Mouse (Mus musculus) midbrain, embryonic 15.5 days (tissue): ENCODE results near the gene Rrp1. TPM values are rescaled to one million over a fixed set of nuclear protein-coding genes. Genes with fewer than 3 reads are reported as not detected.

Source experiments
- ATAC-seq: fragments of 200-750 bp; cut with Nextera tagmentation; replicated peaks from 2 replicates; pipeline ENCODE4 v1.8.0; 2017; ENCODE audit warnings: moderate TSS enrichment
- H3K27ac ChIP-seq: fragments of 300-500 bp; sonication (generic); 2 replicates; pipeline ENCODE4 v1.5.1; 2015; ENCODE audit warnings: mild to moderate bottlenecking, inconsistent platforms
- H3K27me3 ChIP-seq: fragments of 300-500 bp; sonication (generic); replicated peaks from 2 replicates; pipeline ENCODE4 v1.6.1; 2015; ENCODE audit warnings: inconsistent platforms
- H3K36me3 ChIP-seq: fragments of 300-500 bp; sonication (generic); replicated peaks from 2 replicates; pipeline ENCODE4 v1.6.1; 2015; ENCODE audit warnings: inconsistent platforms
- H3K4me1 ChIP-seq: fragments of 300-500 bp; sonication (generic); 2 replicates; pipeline ENCODE4 v1.6.1; 2015; ENCODE audit warnings: inconsistent platforms
- H3K4me2 ChIP-seq: fragments of 300-500 bp; sonication (generic); 2 replicates; pipeline ENCODE4 v1.6.1; 2015; ENCODE audit warnings: inconsistent platforms, mild to moderate bottlenecking, moderate library complexity
- H3K4me3 ChIP-seq: fragments of 300-500 bp; sonication (generic); 2 replicates; pipeline ENCODE4 v1.5.1; 2015; ENCODE audit warnings: mild to moderate bottlenecking, inconsistent platforms
- H3K9ac ChIP-seq: fragments of 300-500 bp; sonication (generic); 2 replicates; pipeline ENCODE4 v1.6.1; 2015; ENCODE audit warnings: mild to moderate bottlenecking, inconsistent platforms
- H3K9me3 ChIP-seq: fragments of 300-500 bp; sonication (generic); 2 replicates; pipeline ENCODE4 v1.6.1; 2016; ENCODE audit warnings: inconsistent platforms
- WGBS: fragments of 180-500 bp; shearing (Covaris S2); methylation state at CpG from one replicate; pipeline ENCODE4 v1.1.7; 2015; ENCODE audit warnings: mixed read lengths; 5-methylcytosine and 5-hydroxymethylcytosine counted together
- polyA plus RNA-seq: library from polyadenylated mRNA; unstranded; fragments of >200 nt; fragmentation: Nextera tagmentation; extraction: Ambion mirVana; gene quantifications from 2 replicates; pipeline ENCODE4 v1.2.1, GENCODE M21; 2015

The Rrp1 gene
- 419 and 432 TPM in 2 replicates for polyA plus RNA-seq

DNA sequence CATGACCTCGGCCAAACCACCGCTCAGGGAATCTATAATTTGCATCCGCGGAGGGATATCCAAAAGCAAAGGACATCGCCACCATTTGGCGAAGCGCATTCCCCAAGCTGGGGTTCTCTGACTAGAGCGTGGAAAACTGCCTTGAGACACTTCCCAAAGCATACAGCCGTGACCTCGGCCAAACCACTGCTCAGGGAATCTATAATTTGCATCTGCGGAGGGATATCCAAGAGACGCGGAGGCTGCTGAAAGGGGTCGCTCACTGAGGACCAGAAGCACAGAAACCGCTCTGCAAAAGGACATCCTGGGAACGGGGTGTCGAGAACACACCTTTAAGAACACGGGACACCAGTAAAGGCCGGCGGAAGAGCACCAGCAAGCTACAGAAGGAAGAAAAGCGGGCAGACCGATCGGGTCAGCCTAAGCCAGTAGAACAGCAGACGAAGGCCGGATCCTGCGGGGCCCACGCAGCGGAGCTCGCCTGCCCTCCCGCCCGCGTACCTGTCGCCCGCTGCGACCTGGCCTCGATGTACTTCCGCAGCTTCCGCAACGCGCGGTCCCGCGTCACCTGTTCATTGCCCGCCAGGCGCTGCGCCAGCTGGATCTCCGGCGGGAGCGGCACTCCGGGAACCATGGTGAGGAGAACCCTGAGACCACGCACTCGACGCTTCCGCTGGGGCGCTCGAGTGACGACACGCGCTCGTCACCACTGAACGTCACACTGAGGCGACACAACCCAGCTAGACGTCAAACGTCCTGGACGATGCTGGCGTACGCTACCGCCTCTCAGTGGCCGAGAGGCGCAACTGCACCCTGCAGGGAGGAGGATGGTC lies at the start of gene Rrp1:
Gene Rrp1, minus strand, starts transcription at position 725 of the 833 bp plus-strand sequence.
- H3K36me3 ChIP-seq: peaks cover 18% of the 10 kb centered on the region
- H3K27ac ChIP-seq: peak within 1 kb of the TSS; percentile 88
- ATAC-seq: peak; percentile 97
- H3K27me3 ChIP-seq: no peaks in the 10 kb centered on the region
- H3K4me2 ChIP-seq: peak within 1 kb of the TSS; percentile 85
- WGBS: under 1% methylated on average over 70 of the region's 70 CpGs
- H3K4me3 ChIP-seq: peak within 1 kb of the TSS; percentile 76
- peaks cover 16% of the 10 kb centered on the region for H3K4me1 ChIP-seq
- H3K9me3 ChIP-seq: no peaks in the 10 kb centered on the region
- peak within 1 kb of the TSS; percentile 66 for H3K9ac ChIP-seq

DNA sequence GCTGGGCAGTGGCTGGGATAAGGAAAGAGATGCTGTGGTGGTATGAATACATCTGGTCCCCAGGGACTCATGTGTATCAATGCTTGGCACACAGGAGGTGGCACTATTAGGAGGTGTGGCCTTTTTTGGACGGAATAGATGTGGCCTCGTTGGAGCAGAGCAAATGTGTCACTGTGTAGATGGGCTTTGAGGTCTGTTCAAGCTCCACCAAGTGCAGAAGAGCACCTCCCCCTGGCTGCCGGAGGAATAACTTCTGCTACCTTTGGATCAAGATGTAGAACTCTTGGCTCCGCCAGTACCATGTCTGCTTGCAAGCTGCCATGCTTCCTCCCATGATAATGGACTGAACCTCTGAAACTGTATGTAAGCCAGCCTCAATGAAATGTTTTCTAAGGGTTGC lies 48.9 kb upstream of the Rrp1 start:
- WGBS: 81% methylated on average over 4 of the region's 4 CpGs
- Histone ChIP-seq H3K4me3 (no peak overlapping the region), H3K9me3 (no peaks in the 10 kb centered on the region), H3K4me2 (no peak overlapping the region), H3K27me3 (no peaks in the 10 kb centered on the region), H3K9ac (no peak overlapping the region), H3K4me1 (peaks cover 37% of the 10 kb centered on the region), H3K27ac (no peak overlapping the region), H3K36me3 (no peaks in the 10 kb centered on the region)
- no peak for ATAC-seq

DNA sequence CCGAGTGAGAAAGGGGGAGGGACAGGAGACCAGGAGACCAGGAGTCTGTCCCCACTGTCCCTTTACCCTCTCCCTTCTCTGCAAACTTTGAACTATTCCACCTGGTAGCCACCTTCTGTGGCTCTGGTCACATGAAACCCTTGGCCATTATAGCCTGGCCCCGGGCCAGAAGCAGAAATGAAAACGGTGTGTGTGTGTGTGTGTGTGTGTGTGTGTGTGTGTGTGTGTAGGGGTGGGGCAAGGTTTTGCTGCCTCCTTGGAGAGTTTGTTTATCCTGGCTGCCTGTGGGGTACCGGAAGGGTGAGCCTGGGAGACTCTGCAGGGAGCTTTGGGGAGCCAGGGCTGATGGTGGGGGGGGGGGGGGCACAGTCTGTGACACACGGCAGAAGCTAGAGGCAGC lies 47.6 kb upstream of the Rrp1 start:
- no peaks in the 10 kb centered on the region for H3K36me3 ChIP-seq
- H3K4me1 ChIP-seq: peaks cover 42% of the 10 kb centered on the region
- H3K4me3 ChIP-seq: no peak overlapping the region
- ATAC-seq: no peak
- no peak overlapping the region for H3K4me2 ChIP-seq
- no peak overlapping the region for H3K27ac ChIP-seq
- no peak overlapping the region for H3K9ac ChIP-seq
- no peaks in the 10 kb centered on the region for H3K27me3 ChIP-seq
- no peaks in the 10 kb centered on the region for H3K9me3 ChIP-seq
- WGBS: 31% methylated on average over 5 of the region's 5 CpGs

DNA sequence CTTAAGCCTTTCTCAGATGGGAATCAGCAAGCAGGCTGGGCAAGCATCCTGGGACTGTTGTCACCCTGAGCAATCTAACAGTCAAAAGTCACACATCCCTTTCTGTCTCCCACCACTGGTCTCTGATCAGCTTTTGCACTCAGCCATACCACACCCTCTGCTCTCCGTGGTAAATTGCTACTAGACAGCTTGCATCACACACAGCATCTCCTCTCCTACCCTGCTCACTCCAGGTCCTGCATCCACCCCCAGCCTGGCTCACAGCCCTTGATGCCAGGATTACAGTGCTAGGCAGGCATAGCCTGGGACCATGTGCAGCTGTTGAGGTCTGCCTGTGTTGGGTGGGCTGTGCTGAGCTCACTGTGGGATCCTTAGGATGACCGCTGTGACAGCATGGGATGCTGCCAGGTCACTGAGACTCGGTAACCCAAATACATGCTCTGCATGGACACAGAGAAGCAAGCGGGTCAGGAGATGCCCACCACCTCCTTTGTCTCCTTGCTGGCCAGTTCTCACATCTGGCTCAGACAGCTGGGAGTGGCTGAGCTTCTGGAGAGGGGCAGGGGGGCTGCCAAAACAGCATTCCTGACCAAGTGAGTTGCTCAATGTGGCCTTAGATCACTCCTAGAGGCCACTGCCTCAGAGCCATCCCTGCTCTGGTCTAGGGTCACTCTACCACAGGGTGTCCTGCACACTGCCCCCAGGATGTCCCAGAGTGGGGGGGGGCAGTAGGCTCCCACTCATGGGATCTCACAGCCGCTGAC lies 45.7 kb upstream of the Rrp1 start:
- peak overlapping the region; percentile 48; the same call in 1 of the 2 replicates for H3K27ac ChIP-seq
- peaks cover 30% of the 10 kb centered on the region for H3K4me1 ChIP-seq
- H3K27me3 ChIP-seq: no peaks in the 10 kb centered on the region
- ATAC-seq: no peak; the same call in 1 of the 2 replicates
- no peak overlapping the region for H3K4me3 ChIP-seq
- H3K9me3 ChIP-seq: no peaks in the 10 kb centered on the region
- WGBS: 64% methylated on average over 5 of the region's 5 CpGs
- no peaks in the 10 kb centered on the region for H3K36me3 ChIP-seq
- H3K4me2 ChIP-seq: no peak overlapping the region
- no peak overlapping the region for H3K9ac ChIP-seq

DNA sequence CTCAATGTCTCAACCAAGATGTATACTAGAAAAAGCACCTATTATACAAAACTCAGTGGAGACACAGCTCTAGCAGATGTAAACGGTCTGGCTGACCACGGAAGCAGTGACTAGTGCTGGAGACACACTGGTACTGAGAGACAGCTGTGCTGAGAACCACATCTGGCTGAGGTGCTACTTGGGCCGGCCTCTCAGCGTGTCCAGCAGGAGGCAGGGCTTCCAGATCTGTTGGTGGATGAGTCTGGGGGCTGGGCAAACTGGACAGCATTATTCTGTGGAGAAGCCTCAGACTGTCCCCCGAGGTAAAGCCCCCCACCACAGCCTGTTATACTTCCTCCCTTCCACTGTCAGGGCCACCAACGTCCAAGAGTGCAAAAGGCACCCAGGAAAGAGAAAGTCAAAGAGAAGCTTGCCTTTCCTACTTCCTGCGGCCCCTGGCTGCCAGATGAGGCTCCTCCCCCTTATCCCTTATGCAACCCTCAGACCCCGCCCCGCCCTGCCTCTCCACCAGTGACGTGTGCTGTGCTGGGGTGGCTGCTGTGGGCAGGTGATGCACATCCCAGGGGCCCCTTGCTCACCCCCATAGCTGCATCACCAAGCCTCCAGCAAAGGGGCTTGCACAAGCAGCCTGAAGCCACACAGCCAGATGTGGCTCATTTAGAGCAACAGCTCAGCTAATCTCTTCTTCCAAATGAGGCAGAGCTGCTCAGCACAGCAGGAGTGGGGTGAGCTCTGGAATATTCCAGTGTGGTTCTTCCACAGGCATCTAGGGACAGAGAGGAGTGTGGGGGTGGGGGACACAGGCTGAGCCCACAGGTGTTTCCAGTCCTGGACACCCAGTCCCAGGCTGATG lies 44.9 kb upstream of the Rrp1 start:
- peak overlapping the region; percentile 75 for H3K27ac ChIP-seq
- H3K4me1 ChIP-seq: peaks cover 22% of the 10 kb centered on the region
- WGBS: 25% methylated on average over 10 of the region's 10 CpGs
- no peaks in the 10 kb centered on the region for H3K27me3 ChIP-seq
- H3K4me3 ChIP-seq: no peak overlapping the region
- no peaks in the 10 kb centered on the region for H3K9me3 ChIP-seq
- ATAC-seq: peak; percentile 41
- H3K36me3 ChIP-seq: no peaks in the 10 kb centered on the region
- no peak overlapping the region for H3K9ac ChIP-seq
- H3K4me2 ChIP-seq: no peak overlapping the region

DNA sequence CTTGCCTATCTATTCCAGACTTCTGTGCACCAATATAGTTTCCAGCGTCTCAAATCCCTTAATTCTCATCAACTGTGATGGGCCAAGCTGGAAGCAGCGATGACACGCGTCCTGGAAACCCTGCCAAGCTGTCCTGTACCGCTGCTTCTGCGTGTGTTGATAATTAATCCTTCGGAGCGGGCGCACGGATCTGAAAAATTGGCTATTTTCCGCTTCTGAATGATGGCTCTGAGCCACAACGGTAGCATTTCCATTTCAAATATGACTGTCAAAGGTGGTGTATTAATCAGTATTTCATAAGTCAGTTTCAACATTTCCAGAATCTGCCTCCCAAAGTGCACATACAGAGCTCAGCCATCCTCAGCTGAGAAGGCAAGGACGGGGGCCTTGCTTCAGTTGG lies 43.9 kb upstream of the Rrp1 start:
- no peak for ATAC-seq
- H3K27me3 ChIP-seq: no peaks in the 10 kb centered on the region
- H3K9me3 ChIP-seq: no peaks in the 10 kb centered on the region
- H3K4me1 ChIP-seq: peaks cover 22% of the 10 kb centered on the region
- H3K9ac ChIP-seq: no peak overlapping the region
- WGBS: 52% methylated on average over 13 of the region's 13 CpGs
- H3K27ac ChIP-seq: peak overlapping the region; percentile 75
- H3K4me2 ChIP-seq: no peak overlapping the region
- no peaks in the 10 kb centered on the region for H3K36me3 ChIP-seq
- no peak overlapping the region for H3K4me3 ChIP-seq

DNA sequence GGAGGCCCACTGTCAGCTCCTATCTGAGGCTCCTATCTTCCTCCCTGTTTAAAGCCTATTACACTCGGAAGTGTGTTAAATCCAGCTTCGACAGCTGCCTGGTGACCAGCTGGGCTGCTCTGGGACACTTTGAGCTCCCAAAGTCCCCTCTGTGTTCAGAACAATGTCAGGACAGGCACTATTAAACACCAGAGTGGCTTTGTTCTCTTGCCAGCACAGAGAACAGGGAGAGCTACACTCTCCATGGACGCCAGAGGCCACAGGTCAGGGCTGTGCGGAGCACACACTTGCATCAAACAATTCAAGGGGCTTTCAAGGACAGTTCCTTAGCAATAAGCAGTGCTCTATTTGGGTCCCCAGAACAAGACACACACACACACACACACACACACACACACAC lies 39.8 kb upstream of the Rrp1 start:
- no peaks in the 10 kb centered on the region for H3K9me3 ChIP-seq
- no peak overlapping the region for H3K4me3 ChIP-seq
- no peak for ATAC-seq
- no peak overlapping the region for H3K9ac ChIP-seq
- WGBS: 11% methylated on average over 4 of the region's 4 CpGs
- H3K27ac ChIP-seq: no peak overlapping the region
- peaks cover 12% of the 10 kb centered on the region for H3K4me1 ChIP-seq
- 0 out of 2 replicates have a peak, but pooled peaks cover 2% of the 10 kb centered on the region for H3K36me3 ChIP-seq
- no peaks in the 10 kb centered on the region for H3K27me3 ChIP-seq
- H3K4me2 ChIP-seq: no peak overlapping the region

DNA sequence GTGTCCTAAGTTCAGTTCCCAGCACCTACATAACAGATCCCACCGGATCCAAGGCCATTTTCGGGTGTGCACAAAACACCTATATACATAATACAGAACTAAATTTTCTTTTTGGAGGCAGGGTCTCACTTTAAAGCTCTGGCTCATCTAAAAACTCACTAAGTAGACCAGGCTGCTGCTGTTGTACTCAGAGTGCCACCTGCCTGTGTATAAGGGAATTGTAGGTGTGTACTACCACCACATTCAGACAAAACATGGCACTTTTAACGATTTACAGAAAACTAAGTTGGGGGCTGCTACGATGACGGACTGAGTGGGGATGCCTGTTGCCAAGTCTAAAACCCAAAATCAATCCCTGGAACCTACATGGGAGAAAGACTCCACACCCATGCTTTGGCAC lies 37.9 kb upstream of the Rrp1 start:
- WGBS: 90% methylated on average over 5 of the region's 5 CpGs
- no peak overlapping the region for H3K9ac ChIP-seq
- no peaks in the 10 kb centered on the region for H3K9me3 ChIP-seq

DNA sequence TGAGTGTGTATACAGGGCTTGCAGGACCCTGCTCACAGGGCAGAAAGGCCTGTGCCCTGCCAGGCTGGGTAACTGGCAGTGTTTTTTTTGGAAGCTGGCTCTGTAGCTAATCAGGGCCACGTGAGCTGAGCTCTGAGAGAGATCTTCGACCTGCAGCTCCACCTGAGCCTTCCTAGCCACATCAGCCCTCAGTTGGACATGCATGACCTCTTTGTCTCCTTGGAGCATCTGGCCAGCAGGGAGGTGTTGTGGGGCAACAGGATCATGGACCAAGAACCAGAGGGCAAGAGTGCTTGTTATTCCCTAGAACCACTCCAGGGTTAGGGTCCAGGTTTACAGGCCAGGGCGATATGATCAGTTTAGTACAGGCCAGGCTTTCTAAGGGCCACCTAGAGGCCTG lies 34.6 kb upstream of the Rrp1 start:
- H3K36me3 ChIP-seq: peaks cover 15% of the 10 kb centered on the region; the same call in 1 of the 2 replicates
- WGBS: 90% methylated on average over 3 of the region's 3 CpGs
- no peak for ATAC-seq

More for the DNA sequence above, 37.9 kb upstream of the Rrp1 start:
- ATAC-seq: no peak
- Histone ChIP-seq H3K4me2 (no peak overlapping the region), H3K4me1 (peaks cover 4% of the 10 kb centered on the region; the same call in 1 of the 2 replicates), H3K4me3 (no peak overlapping the region), H3K27ac (no peak overlapping the region), H3K27me3 (no peaks in the 10 kb centered on the region), H3K36me3 (0 out of 2 replicates have a peak, but pooled peaks cover 2% of the 10 kb centered on the region)

DNA sequence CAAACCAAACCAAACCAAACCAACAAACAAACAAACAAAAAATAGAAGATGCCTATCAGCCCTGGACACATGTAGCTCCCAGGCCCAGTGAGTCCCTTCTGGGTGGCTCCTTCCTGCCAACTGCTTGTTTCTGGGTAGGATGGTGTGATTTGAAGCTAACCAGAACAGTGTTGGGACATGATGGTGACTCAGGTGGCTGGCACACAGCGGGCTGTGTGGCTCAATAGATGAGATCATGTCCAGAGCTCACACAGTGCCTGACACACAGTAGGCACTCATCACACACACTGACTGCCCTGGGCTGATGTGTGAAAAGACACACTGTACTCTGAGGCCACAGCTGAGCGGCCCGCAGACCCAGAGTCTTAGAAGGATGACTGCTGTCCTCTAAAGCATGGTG lies 33.4 kb upstream of the Rrp1 start:
- no peak overlapping the region for H3K27ac ChIP-seq
- H3K4me3 ChIP-seq: no peak overlapping the region
- peaks cover 15% of the 10 kb centered on the region; the same call in 1 of the 2 replicates for H3K36me3 ChIP-seq
- no peaks in the 10 kb centered on the region for H3K27me3 ChIP-seq
- H3K9ac ChIP-seq: no peak overlapping the region
- H3K9me3 ChIP-seq: no peaks in the 10 kb centered on the region
- no peak for ATAC-seq
- H3K4me2 ChIP-seq: no peak overlapping the region
- WGBS: 93% methylated on average over 3 of the region's 3 CpGs
- H3K4me1 ChIP-seq: no peaks in the 10 kb centered on the region

More for the DNA sequence above, 34.6 kb upstream of the Rrp1 start:
- Histone ChIP-seq H3K9ac (no peak overlapping the region), H3K4me1 (peaks cover under 1% of the 10 kb centered on the region; the same call in 1 of the 2 replicates), H3K4me2 (no peak overlapping the region), H3K4me3 (no peak overlapping the region), H3K27me3 (no peaks in the 10 kb centered on the region), H3K9me3 (no peaks in the 10 kb centered on the region), H3K27ac (no peak overlapping the region)

DNA sequence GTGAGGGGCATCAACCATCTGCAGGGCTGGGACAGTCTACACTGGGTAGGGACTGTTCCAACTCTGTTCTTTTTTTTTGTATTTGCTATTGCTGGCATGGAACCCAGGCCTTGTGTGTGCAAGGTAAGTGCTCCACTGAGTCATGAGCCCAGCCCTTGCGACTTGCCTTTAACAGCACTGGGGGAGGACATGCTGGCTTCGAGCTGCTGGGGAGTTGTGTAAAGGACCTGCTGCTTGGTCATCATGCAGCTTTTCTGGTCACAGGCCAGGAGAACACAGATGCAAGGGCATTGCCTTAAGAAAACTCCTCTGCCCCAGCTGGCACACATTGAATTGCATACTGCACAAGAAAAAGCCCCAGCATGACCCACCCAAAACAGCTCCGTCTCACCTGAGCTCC lies 29.4 kb upstream of the Rrp1 start:
- no peak overlapping the region for H3K9ac ChIP-seq

More for the DNA sequence above, 29.4 kb upstream of the Rrp1 start:
- H3K36me3 ChIP-seq: peaks cover 12% of the 10 kb centered on the region; the same call in 1 of the 2 replicates
- H3K4me2 ChIP-seq: no peak overlapping the region
- WGBS: 90% methylated on average over 3 of the region's 3 CpGs
- no peak overlapping the region for H3K4me3 ChIP-seq
- ATAC-seq: no peak
- no peaks in the 10 kb centered on the region for H3K27me3 ChIP-seq
- no peaks in the 10 kb centered on the region for H3K9me3 ChIP-seq
- no peak overlapping the region for H3K27ac ChIP-seq
- H3K4me1 ChIP-seq: no peaks in the 10 kb centered on the region
